Mouse (Mus musculus) kidney, adult 2 months (tissue): ENCODE results near the gene Pacrg.

Experiments
- CTCF ChIP-seq: fragments of 200-500 bp; conservative IDR thresholded peaks from 2 replicates; pipeline ENCODE4 v1.5.1; 2011; ENCODE audit warnings: low read depth, mild to moderate bottlenecking, control low read depth, low read length, moderate library complexity, mixed read lengths; ENCODE audit not compliant: insufficient read depth, insufficient read length
- POLR2A ChIP-seq: fragments of 200-500 bp; IDR thresholded peaks from one replicate; pipeline ENCODE4 v1.6.1; 2011; ENCODE audit warnings: low read depth, low read length, control low read depth

DNA sequence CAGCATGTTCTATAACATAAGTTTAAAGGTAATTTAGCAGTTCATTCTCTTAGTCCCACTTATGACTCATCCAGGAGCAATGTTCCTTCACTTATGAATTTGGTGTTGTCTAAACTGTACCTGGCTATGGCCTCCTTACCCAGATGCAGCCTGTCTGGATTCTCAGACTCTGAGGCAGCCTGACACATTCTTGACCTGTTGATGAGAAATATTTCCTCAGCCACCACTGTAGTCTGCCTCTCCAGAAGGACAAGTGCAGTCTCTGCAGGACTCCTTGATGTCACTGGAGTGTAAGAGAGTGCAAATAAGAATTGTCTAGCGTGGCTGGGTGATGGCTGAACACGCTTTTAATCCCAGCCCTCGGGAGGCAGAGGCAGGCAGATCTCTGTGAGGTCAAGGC, 373.0 kb downstream of the Pacrg start:
- TF ChIP-seq CTCF (no peak), POLR2A (no peak)
